Comparison of ENCODE assay signal across 10 mouse cellular contexts in genomic region chr1:77521640-77522539, GRCm38 (mm10). TPM values are rescaled to one million over a fixed set of nuclear protein-coding genes. Genes with fewer than 3 reads are reported as not detected.
A peak's percentile ranks its signal among the peaks of the same experiment; 100 is the strongest.
DNase-seq lines count a peak whose midpoint lies in the region; ATAC-seq lines count a peak whose summit lies in the region.
"Had no signal": no experiment of that assay in that cellular context is flagged by ENCODE, and none has a peak within 500 bp of the region (broad histone marks: within the 10 kb centered on the region; RNA-seq: fewer than 3 reads in every experiment).

No protein-coding gene starts in this region.

- DNase-seq in kidney, postnatal 10 days = no peak
- peak; percentile 54 for DNase-seq in hindbrain, embryonic 10.5 days (ENCODE audit: low spot score)
- peak; percentile 72 for DNase-seq in midbrain, embryonic 14.5 days
- no peak for DNase-seq in cerebellum, adult 8-10 months
- DNase-seq in adrenal gland, postnatal 25 days = no peak
- DNase-seq in adrenal gland, postnatal 36 days = no peak
- DNase-seq: liver, postnatal 0 days had no signal

- H3K9ac ChIP-seq in kidney, embryonic 16.5 days (replicated peaks; ENCODE audit: low read length) = no peak overlapping the region
- no peak overlapping the region for H3K9ac ChIP-seq in embryonic facial prominence, embryonic 12.5 days
- H3K9ac ChIP-seq in midbrain, embryonic 14.5 days (replicated peaks; ENCODE audit: low read length) = peak overlapping the region; percentile 29; the same call in 1 of the 2 replicates
- H3K9ac ChIP-seq: liver, postnatal 0 days had no signal

- H3K9me3 ChIP-seq in kidney, embryonic 16.5 days (ENCODE audit: low read length) = no peaks in the 10 kb centered on the region
- H3K9me3 ChIP-seq in embryonic facial prominence, embryonic 12.5 days = no peaks in the 10 kb centered on the region
- no peaks in the 10 kb centered on the region for H3K9me3 ChIP-seq in hindbrain, embryonic 10.5 days
- no peaks in the 10 kb centered on the region for H3K9me3 ChIP-seq in midbrain, embryonic 14.5 days (ENCODE audit: control insufficient read depth, low read length)

- ATAC-seq in kidney, embryonic 16.5 days (ENCODE audit: low FRiP score, low TSS enrichment) = no peak
- ATAC-seq in embryonic facial prominence, embryonic 12.5 days (ENCODE audit: insufficient number of reproducible peaks, insufficient read depth, low FRiP score, low TSS enrichment) = no peak
- peak; percentile 31; the same call in 1 of the 2 replicates for ATAC-seq in midbrain, embryonic 14.5 days (ENCODE audit: low FRiP score, low TSS enrichment)
- ATAC-seq: liver, postnatal 0 days had no signal

- WGBS in kidney, embryonic 16.5 days = 31% methylated on average over 16 of the region's 17 CpGs
- WGBS in embryonic facial prominence, embryonic 12.5 days = 18% methylated on average over 16 of the region's 17 CpGs
- WGBS in hindbrain, embryonic 10.5 days = 9% methylated on average over 17 of the region's 17 CpGs
- 2% methylated on average over 17 of the region's 17 CpGs for WGBS in midbrain, embryonic 14.5 days

- H3K4me3 ChIP-seq in kidney, embryonic 16.5 days (ENCODE audit: low read length) = no peak overlapping the region; the same call in 1 of the 2 replicates
- no peak overlapping the region for H3K4me3 ChIP-seq in embryonic facial prominence, embryonic 12.5 days
- H3K4me3 ChIP-seq in hindbrain, embryonic 10.5 days = peak overlapping the region; percentile 34
- no peak overlapping the region for H3K4me3 ChIP-seq in midbrain, embryonic 14.5 days (replicated peaks; ENCODE audit: low read depth, low read length)

- H3K4me2 ChIP-seq in kidney, embryonic 16.5 days (replicated peaks; ENCODE audit: low read depth, low read length) = peak overlapping the region; percentile 43
- peak overlapping the region; percentile 35 for H3K4me2 ChIP-seq in embryonic facial prominence, embryonic 12.5 days (replicated peaks)
- peak overlapping the region; percentile 42 for H3K4me2 ChIP-seq in midbrain, embryonic 14.5 days (ENCODE audit: low read length)

- H3K36me3 ChIP-seq in kidney, embryonic 16.5 days (ENCODE audit: insufficient read depth, low read length) = no peaks in the 10 kb centered on the region
- H3K36me3 ChIP-seq in embryonic facial prominence, embryonic 12.5 days = no peaks in the 10 kb centered on the region
- no peaks in the 10 kb centered on the region for H3K36me3 ChIP-seq in hindbrain, embryonic 10.5 days
- H3K36me3 ChIP-seq in midbrain, embryonic 14.5 days (ENCODE audit: control insufficient read depth, insufficient read depth, low read length) = no peaks in the 10 kb centered on the region

- no peaks in the 10 kb centered on the region for H3K27me3 ChIP-seq in kidney, embryonic 16.5 days (ENCODE audit: insufficient read depth, low read length)
- H3K27me3 ChIP-seq in embryonic facial prominence, embryonic 12.5 days = no peaks in the 10 kb centered on the region
- peaks cover 28% of the 10 kb centered on the region for H3K27me3 ChIP-seq in hindbrain, embryonic 10.5 days (ENCODE audit: insufficient read depth, poor library complexity, severe bottlenecking)
- no peaks in the 10 kb centered on the region for H3K27me3 ChIP-seq in midbrain, embryonic 14.5 days (ENCODE audit: control insufficient read depth, insufficient read depth, low read length)
- H3K27me3 ChIP-seq: CH12.LX had no signal

- H3K4me1 ChIP-seq in kidney, embryonic 16.5 days (ENCODE audit: insufficient read depth, low read length) = peaks cover 3% of the 10 kb centered on the region; the same call in 1 of the 2 replicates
- peaks cover 11% of the 10 kb centered on the region; the same call in 1 of the 2 replicates for H3K4me1 ChIP-seq in embryonic facial prominence, embryonic 12.5 days
- H3K4me1 ChIP-seq in hindbrain, embryonic 10.5 days (replicated peaks) = peaks cover 31% of the 10 kb centered on the region
- peaks cover 14% of the 10 kb centered on the region; the same call in 1 of the 2 replicates for H3K4me1 ChIP-seq in midbrain, embryonic 14.5 days (ENCODE audit: control insufficient read depth, insufficient read depth, low read length)

- no peak overlapping the region for H3K27ac ChIP-seq in kidney, embryonic 16.5 days (ENCODE audit: low read length)
- H3K27ac ChIP-seq in embryonic facial prominence, embryonic 12.5 days = no peak overlapping the region
- H3K27ac ChIP-seq in hindbrain, embryonic 10.5 days = peak overlapping the region; percentile 83
- peak overlapping the region; percentile 62 for H3K27ac ChIP-seq in midbrain, embryonic 14.5 days (replicated peaks; ENCODE audit: low read depth, low read length)

RNA-seq across cellular contexts. Expression of gene Epha4, which starts 7.0 kb away (rescaled TPM):
- 17.0 and 19.6 TPM in 2 replicates for polyA plus RNA-seq in kidney, embryonic 16.5 days (2015; fragmentation: Nextera tagmentation; extraction: Ambion mirVana)
- polyA plus RNA-seq in embryonic facial prominence, embryonic 12.5 days (2016; fragmentation: Nextera tagmentation; extraction: Ambion mirVana) = 60.1 and 63.6 TPM in 2 replicates
- 25.4 and 30.4 TPM in 2 replicates for polyA plus RNA-seq in hindbrain, embryonic 10.5 days (2016; fragmentation: Nextera tagmentation; extraction: Ambion mirVana)
- 40.6 and 46.5 TPM in 2 replicates for polyA plus RNA-seq in midbrain, embryonic 14.5 days (2014; fragmentation: Nextera tagmentation; extraction: Ambion mirVana)
- total RNA-seq in adrenal gland, postnatal 25 days (2021) = 2.7 TPM in 2 replicates
- 1 to 10 TPM; 1.7 to 2.3 TPM for total RNA-seq in adrenal gland, postnatal 36 days (2021)

Comparison
In these comparisons a context has a peak if more than half of its experiments do, and no peak if none do; other contexts are left out.
1. H3K27ac ChIP-seq: peak in hindbrain, embryonic 10.5 days (single experiment) and midbrain, embryonic 14.5 days (single experiment); none in kidney, embryonic 16.5 days (single experiment) and embryonic facial prominence, embryonic 12.5 days (single experiment).
2. DNase-seq: peak in hindbrain, embryonic 10.5 days (single experiment) and midbrain, embryonic 14.5 days (single experiment); none in kidney, postnatal 10 days (single experiment), cerebellum, adult 8-10 months (single experiment), adrenal gland, postnatal 25 days (single experiment) and adrenal gland, postnatal 36 days (0 of 2).
3. Peak in every context shown above with its lines, with median percentiles within 50 percentile points of each other: H3K4me2 ChIP-seq.